Mouse (Mus musculus) ovary, adult 18-20 months (tissue): ENCODE measurements around the gene Sele.

Experiments used
- DNase-seq: peaks from one replicate; pipeline ENCODE4 v3.0.0; 2022; ENCODE audit warnings: low spot score, mixed read lengths

Gene Sele

GRCm38 (mm10) chr1:164072001-164072400 lies 24.0 kb downstream of the Sele start:
- no peak for DNase-seq

- DNase-seq = no peak
Measured at GRCm38 (mm10) chr1:164073091-164073490, 25.1 kb downstream of the Sele start.

- DNase-seq = no peak
Measured at GRCm38 (mm10) chr1:164073803-164074202, 25.8 kb downstream of the Sele start.

GRCm38 (mm10) chr1:164074606-164075140 lies 26.6 kb downstream of the Sele start:
- no peak for DNase-seq

- no peak for DNase-seq
Measured at GRCm38 (mm10) chr1:164075416-164075815, 27.4 kb downstream of the Sele start.

GRCm38 (mm10) chr1:164076441-164076840 lies 28.4 kb downstream of the Sele start:
- no peak for DNase-seq

- DNase-seq = no peak
Measured at GRCm38 (mm10) chr1:164077031-164077430, 29.0 kb downstream of the Sele start.

- no peak for DNase-seq
Measured at GRCm38 (mm10) chr1:164078323-164078741, 30.3 kb downstream of the Sele start.

- DNase-seq = no peak
Measured at GRCm38 (mm10) chr1:164079091-164079490, 31.1 kb downstream of the Sele start.

- DNase-seq = no peak
Measured at GRCm38 (mm10) chr1:164083046-164083445, 35.0 kb downstream of the Sele start.

- DNase-seq = no peak
Measured at GRCm38 (mm10) chr1:164086797-164087196, 38.8 kb downstream of the Sele start.

- no peak for DNase-seq
Measured at GRCm38 (mm10) chr1:164087872-164088271, 39.8 kb downstream of the Sele start.

- no peak for DNase-seq
Measured at GRCm38 (mm10) chr1:164096780-164097179, 48.7 kb downstream of the Sele start.

GRCm38 (mm10) chr1:164097911-164098310 lies 49.9 kb downstream of the Sele start:
- no peak for DNase-seq

- DNase-seq = no peak
Measured at GRCm38 (mm10) chr1:164098372-164098771, 50.3 kb downstream of the Sele start.
